Mouse (Mus musculus) hindbrain, embryonic 11.5 days (tissue): ENCODE data around the gene Thrb. TPM values are rescaled to one million over a fixed set of nuclear protein-coding genes. Genes with fewer than 3 reads are reported as not detected.

Experiments
- ATAC-seq: fragments of 200-750 bp; cut with Nextera tagmentation; 2 replicates; pipeline ENCODE4 v1.8.0; 2017; ENCODE audit warnings: mild to moderate bottlenecking, moderate TSS enrichment, moderate library complexity; ENCODE audit not compliant: low FRiP score
- DNase-seq: peaks from one replicate; pipeline ENCODE4 v3.0.0-alpha.2; 2015; ENCODE audit warnings: low spot score
- H3K27ac ChIP-seq: fragments of 300-500 bp; sonication (generic); 2 replicates; pipeline ENCODE4 v1.5.1; 2014; ENCODE audit warnings: mild to moderate bottlenecking, low read depth, low read length
- H3K27me3 ChIP-seq: fragments of 300-500 bp; sonication (generic); 2 replicates; pipeline ENCODE4 v1.6.1; 2014; ENCODE audit warnings: mild to moderate bottlenecking, low read length, moderate library complexity, mixed read lengths; ENCODE audit not compliant: control insufficient read depth, insufficient read depth
- H3K36me3 ChIP-seq: fragments of 300-500 bp; sonication (generic); 2 replicates; pipeline ENCODE4 v1.6.1; 2014; ENCODE audit warnings: mild to moderate bottlenecking, low read length, moderate library complexity, mixed read lengths; ENCODE audit not compliant: control insufficient read depth, insufficient read depth
- H3K4me1 ChIP-seq: fragments of 300-500 bp; sonication (generic); replicated peaks from 2 replicates; pipeline ENCODE4 v1.6.1; 2014; ENCODE audit warnings: low read length, mixed read lengths; ENCODE audit not compliant: control insufficient read depth, insufficient read depth
- H3K4me2 ChIP-seq: fragments of 300-500 bp; sonication (generic); replicated peaks from 2 replicates; pipeline ENCODE4 v1.6.1; 2014; ENCODE audit warnings: mild to moderate bottlenecking, low read depth, low read length
- H3K4me3 ChIP-seq: fragments of 300-500 bp; sonication (generic); 2 replicates; pipeline ENCODE4 v1.5.1; 2014; ENCODE audit warnings: low read depth, low read length
- H3K9ac ChIP-seq: fragments of 300-500 bp; sonication (generic); 2 replicates; pipeline ENCODE4 v1.6.1; 2014; ENCODE audit warnings: low read depth, low read length
- H3K9me3 ChIP-seq: fragments of 300-500 bp; sonication (generic); 2 replicates; pipeline ENCODE4 v1.6.1; 2016; ENCODE audit warnings: low read length; ENCODE audit not compliant: control insufficient read depth
- WGBS: fragments of 180-500 bp; shearing (Covaris S2); extraction: QIAGEN DNeasy Blood & Tissue Kit; methylation state at CpG from one replicate; pipeline ENCODE4 v1.1.7; 2014; 5-methylcytosine and 5-hydroxymethylcytosine counted together
- polyA plus RNA-seq: library from polyadenylated mRNA; unstranded; fragments of >200 nt; fragmentation: Nextera tagmentation; extraction: Ambion mirVana; gene quantifications from 2 replicates; pipeline ENCODE4 v1.2.1, GENCODE M21; 2014

Thrb gene
- polyA plus RNA-seq, 1 experiment from 2014 or later = 0.52 TPM

GRCm38 (mm10) chr14:17727878-17728277, 67.8 kb downstream of the Thrb start:
- Histone ChIP-seq H3K4me1 (no peaks in the 10 kb centered on the region), H3K9me3 (no peaks in the 10 kb centered on the region), H3K9ac (no peak overlapping the region), H3K4me2 (no peak overlapping the region), H3K27me3 (no peaks in the 10 kb centered on the region), H3K27ac (no peak overlapping the region), H3K36me3 (no peaks in the 10 kb centered on the region), H3K4me3 (no peak overlapping the region)
- 85% methylated on average over 4 of the region's 4 CpGs for WGBS
- DNase-seq (no peak), ATAC-seq (no peak)

GRCm38 (mm10) chr14:17728889-17729288, 68.8 kb downstream of the Thrb start:
- DNase-seq (no peak), ATAC-seq (no peak)
- no peaks in the 10 kb centered on the region for H3K9me3 ChIP-seq
- no peaks in the 10 kb centered on the region for H3K36me3 ChIP-seq
- no peaks in the 10 kb centered on the region for H3K27me3 ChIP-seq
- H3K9ac ChIP-seq = no peak overlapping the region
- H3K4me3 ChIP-seq = no peak overlapping the region
- H3K4me1 ChIP-seq = no peaks in the 10 kb centered on the region
- H3K27ac ChIP-seq = no peak overlapping the region
- 83% methylated on average over 2 of the region's 2 CpGs for WGBS
- no peak overlapping the region for H3K4me2 ChIP-seq

GRCm38 (mm10) chr14:17731020-17731419, 71.0 kb downstream of the Thrb start:
- H3K27me3 ChIP-seq = no peaks in the 10 kb centered on the region
- H3K36me3 ChIP-seq = no peaks in the 10 kb centered on the region
- ATAC-seq = 0 out of 2 replicates have a peak, but pooled peaks have one; percentile 30
- no peak overlapping the region for H3K9ac ChIP-seq
- no peak overlapping the region for H3K27ac ChIP-seq
- H3K4me1 ChIP-seq = no peaks in the 10 kb centered on the region
- no peak overlapping the region for H3K4me2 ChIP-seq
- no peaks in the 10 kb centered on the region for H3K9me3 ChIP-seq
- no peak overlapping the region for H3K4me3 ChIP-seq
- peak; percentile 14 for DNase-seq
- WGBS = 4% methylated on average over 2 of the region's 2 CpGs

GRCm38 (mm10) chr14:17733077-17733778, 73.2 kb downstream of the Thrb start:
- no peak for ATAC-seq
- no peak overlapping the region for H3K4me3 ChIP-seq
- 91% methylated on average over 2 of the region's 2 CpGs for WGBS
- H3K9ac ChIP-seq = no peak overlapping the region
- no peaks in the 10 kb centered on the region for H3K27me3 ChIP-seq
- no peaks in the 10 kb centered on the region for H3K4me1 ChIP-seq
- H3K27ac ChIP-seq = no peak overlapping the region
- H3K36me3 ChIP-seq = no peaks in the 10 kb centered on the region
- no peaks in the 10 kb centered on the region for H3K9me3 ChIP-seq
- no peak for DNase-seq
- H3K4me2 ChIP-seq = no peak overlapping the region

GRCm38 (mm10) chr14:17733779-17734137, 73.7 kb downstream of the Thrb start:
- Histone ChIP-seq H3K9ac (no peak overlapping the region), H3K27me3 (no peaks in the 10 kb centered on the region), H3K9me3 (no peaks in the 10 kb centered on the region), H3K36me3 (no peaks in the 10 kb centered on the region), H3K27ac (no peak overlapping the region), H3K4me1 (no peaks in the 10 kb centered on the region), H3K4me2 (no peak overlapping the region), H3K4me3 (no peak overlapping the region)
- DNase-seq = no peak
- 83% methylated on average over 2 of the region's 2 CpGs for WGBS
- no peak for ATAC-seq

- 81% methylated on average over 6 of the region's 6 CpGs for WGBS
Observed at GRCm38 (mm10) chr14:17735440-17735839, 75.4 kb downstream of the Thrb start.

GRCm38 (mm10) chr14:17740903-17741302, 80.8 kb downstream of the Thrb start:
- DNase-seq = peak; percentile 21

More at GRCm38 (mm10) chr14:17735440-17735839, 75.4 kb downstream of the Thrb start:
- ATAC-seq (no peak), DNase-seq (no peak)
- Histone ChIP-seq H3K27me3 (no peaks in the 10 kb centered on the region), H3K27ac (no peak overlapping the region), H3K9me3 (no peaks in the 10 kb centered on the region), H3K4me1 (no peaks in the 10 kb centered on the region), H3K4me2 (no peak overlapping the region), H3K9ac (no peak overlapping the region), H3K36me3 (no peaks in the 10 kb centered on the region), H3K4me3 (no peak overlapping the region)

GRCm38 (mm10) chr14:17742264-17742663, 82.2 kb downstream of the Thrb start:
- H3K4me3 ChIP-seq = no peak overlapping the region

More at GRCm38 (mm10) chr14:17740903-17741302, 80.8 kb downstream of the Thrb start:
- no peak overlapping the region for H3K4me3 ChIP-seq
- no peaks in the 10 kb centered on the region for H3K9me3 ChIP-seq
- H3K4me2 ChIP-seq = no peak overlapping the region
- H3K9ac ChIP-seq = no peak overlapping the region
- no peaks in the 10 kb centered on the region for H3K36me3 ChIP-seq
- no peaks in the 10 kb centered on the region for H3K4me1 ChIP-seq
- 43% methylated on average over 3 of the region's 3 CpGs for WGBS
- H3K27ac ChIP-seq = no peak overlapping the region
- H3K27me3 ChIP-seq = no peaks in the 10 kb centered on the region
- ATAC-seq = no peak

More at GRCm38 (mm10) chr14:17742264-17742663, 82.2 kb downstream of the Thrb start:
- Histone ChIP-seq H3K4me1 (no peaks in the 10 kb centered on the region), H3K36me3 (no peaks in the 10 kb centered on the region), H3K4me2 (no peak overlapping the region), H3K27ac (no peak overlapping the region), H3K9me3 (no peaks in the 10 kb centered on the region), H3K9ac (no peak overlapping the region), H3K27me3 (no peaks in the 10 kb centered on the region)
- no peak for ATAC-seq
- 82% methylated on average over 2 of the region's 2 CpGs for WGBS
- no peak for DNase-seq
